Mouse (Mus musculus): ENCODE measurements around the gene Akt1. TPM values are rescaled to one million over a fixed set of nuclear protein-coding genes. Genes with fewer than 3 reads are reported as not detected.

Gene Akt1
- total and polyA plus RNA-seq, 3 experiments, result 66.6 to 144 (median 74.4) TPM

DNA sequence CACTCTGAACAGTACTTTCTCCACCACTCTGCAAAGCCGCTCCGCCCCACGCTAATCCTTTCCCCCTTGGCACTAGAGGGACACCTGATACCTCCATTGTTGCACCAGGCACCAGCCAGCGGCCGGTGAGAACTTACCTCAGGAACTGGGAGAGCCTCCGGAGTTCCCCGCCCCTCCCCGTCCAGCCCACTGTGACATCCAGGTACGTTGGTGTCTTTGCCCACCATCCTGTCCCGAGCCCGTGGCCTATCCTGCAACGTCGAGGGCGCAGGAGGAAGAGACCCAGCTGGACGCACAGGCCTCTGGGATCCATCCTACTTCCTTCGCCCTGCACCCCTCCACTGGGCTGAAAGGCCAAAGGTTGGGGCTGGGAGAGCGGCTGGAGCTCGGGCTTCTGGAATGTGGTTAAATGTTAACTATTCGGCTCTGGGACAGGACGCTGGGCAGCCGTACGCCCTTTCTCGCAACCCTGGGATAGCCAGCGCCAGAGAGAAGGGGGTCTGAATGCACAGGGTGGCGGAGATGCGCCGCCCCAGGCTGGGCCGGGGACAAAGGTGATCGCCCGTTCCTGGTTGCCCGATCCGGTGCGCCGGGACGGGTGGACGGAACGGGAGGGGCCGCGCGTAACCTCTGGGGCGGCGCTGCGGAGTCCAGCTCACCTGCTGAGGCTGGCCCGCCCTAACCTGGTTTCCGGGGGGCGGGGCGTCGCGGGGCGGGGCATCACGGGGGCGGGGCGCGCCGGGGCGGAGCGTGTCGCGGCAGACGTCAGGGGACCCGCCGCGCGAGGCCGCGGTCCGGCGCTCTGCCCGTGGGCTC, 46.9 kb upstream of the Akt1 start:
- Histone ChIP-seq H3K4me2 (ENCODE audit: insufficient read depth, low read depth, poor library complexity, severe bottlenecking) (peak overlapping the region; percentile 61; the same call in 1 of the 2 replicates), H3K36me3 (replicated peaks in 1 of 2; ENCODE audit: control insufficient read depth in 1 of 2, insufficient read depth in 1 of 2, low read length in 1 of 2) (no peaks in the 10 kb centered on the region), H3K4me3 (replicated peaks in 1 of 3; ENCODE audit: low read depth in 2 of 3, low read length in 2 of 3, poor library complexity in 1 of 3) (peak overlapping the region in 2 of 3 experiments; percentile 58 to 67), H3K27me3 (replicated peaks) (peaks cover 40% of the 10 kb centered on the region), H3K27ac (ENCODE audit: insufficient read depth, low read depth) (no peak overlapping the region), H3K4me1 (ENCODE audit: control insufficient read depth in 1 of 2, insufficient read depth in 2 of 2) (peaks cover 11 to 20% of the 10 kb centered on the region in 2 experiments), H3K9me3 (replicated peaks; ENCODE audit: low read length) (no peaks in the 10 kb centered on the region), H3K9ac (ENCODE audit: insufficient read depth, low read depth) (peak overlapping the region; percentile 32; the same call in 1 of the 2 replicates), H3K79me2 (replicated peaks; ENCODE audit: control insufficient read depth, extremely low read depth, insufficient read depth, poor library complexity, severe bottlenecking) (no peaks in the 10 kb centered on the region)
- TF ChIP-seq TCF12 (IDR thresholded peaks at IDR 0.05; ENCODE audit: low read depth, low read length), result 0 out of 2 replicates have a peak, but pooled peaks have one; percentile 8
- no peak for TF ChIP-seq KAT2A (IDR thresholded peaks at IDR 0.05; ENCODE audit: insufficient replicate concordance, low read length)
- TF ChIP-seq JUND (conservative IDR thresholded peaks at IDR 0.05; ENCODE audit: low read depth, low read length), result no peak
- 0 out of 2 replicates have a peak, but pooled peaks have one; percentile 28 for TF ChIP-seq ELF1 (IDR thresholded peaks at IDR 0.05; ENCODE audit: low read depth, low read length)
- dilution Hi-C loops (cut with MboI; ENCODE audit: extremely low pct_ligation_motif_present, extremely low pct_unique_long_range_greater_than_20kb, low sequenced_read_pairs), result no loop called here
- in situ Hi-C loops (cut with MboI; ENCODE audit: low pct_ligation_motif_present, low pct_unique_long_range_greater_than_20kb, low sequenced_read_pairs), result no loop called here
- DNase-seq (ENCODE audit: extremely low read depth), result no peak

DNA sequence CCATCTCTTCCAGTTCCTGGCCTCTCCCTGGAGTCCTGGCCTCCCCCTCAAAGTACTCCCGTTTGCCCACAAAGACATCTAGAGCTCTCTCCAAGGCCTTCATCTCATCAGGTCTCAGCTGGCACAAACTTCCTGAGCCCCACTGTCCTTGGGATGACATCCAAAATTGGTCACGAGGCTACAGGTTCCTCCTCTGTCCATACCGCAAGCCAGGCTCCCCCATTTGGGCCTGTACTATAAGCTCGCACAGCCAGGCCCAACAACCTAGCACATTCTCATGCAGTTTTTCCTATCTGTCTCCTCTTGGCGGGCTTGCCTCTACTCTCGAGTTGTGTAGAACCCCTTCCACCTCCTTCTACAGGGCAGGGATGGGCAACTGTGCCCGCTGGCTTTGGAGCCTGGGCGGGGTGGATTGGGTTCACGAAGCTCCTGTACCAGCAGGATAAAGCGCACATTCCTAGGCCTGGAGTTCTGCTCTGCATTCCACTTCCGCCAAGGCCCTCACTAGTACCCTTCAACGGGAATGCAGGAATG, 46.3 kb upstream of the Akt1 start:
- no peak overlapping the region for H3K27ac ChIP-seq (ENCODE audit: insufficient read depth, low read depth)
- in situ Hi-C loops (cut with MboI; ENCODE audit: low pct_ligation_motif_present, low pct_unique_long_range_greater_than_20kb, low sequenced_read_pairs) (no loop called here), dilution Hi-C loops (cut with MboI; ENCODE audit: extremely low pct_ligation_motif_present, extremely low pct_unique_long_range_greater_than_20kb, low sequenced_read_pairs) (no loop called here)
- no peaks in the 10 kb centered on the region for H3K9me3 ChIP-seq (replicated peaks; ENCODE audit: low read length)
- no peaks in the 10 kb centered on the region for H3K79me2 ChIP-seq (replicated peaks; ENCODE audit: control insufficient read depth, extremely low read depth, insufficient read depth, poor library complexity, severe bottlenecking)
- no peaks in the 10 kb centered on the region for H3K36me3 ChIP-seq (replicated peaks in 1 of 2; ENCODE audit: control insufficient read depth in 1 of 2, insufficient read depth in 1 of 2, low read length in 1 of 2)
- peaks cover 11 to 20% of the 10 kb centered on the region in 2 experiments for H3K4me1 ChIP-seq (ENCODE audit: control insufficient read depth in 1 of 2, insufficient read depth in 2 of 2)
- no peak for TF ChIP-seq PAX5 (IDR thresholded peaks at IDR 0.05; ENCODE audit: low read length)
- no peak for TF ChIP-seq NELFE (IDR thresholded peaks at IDR 0.05; ENCODE audit: low read depth, low read length)
- TF ChIP-seq MAX (IDR thresholded peaks at IDR 0.05; ENCODE audit: low read length), result no peak
- TF ChIP-seq NRF1 (IDR thresholded peaks at IDR 0.05; ENCODE audit: low read depth, low read length), result no peak
- TF ChIP-seq USF1 (IDR thresholded peaks at IDR 0.05; ENCODE audit: low read depth, low read length), result no peak
- no peak for DNase-seq (ENCODE audit: extremely low read depth)
- H3K4me3 ChIP-seq (replicated peaks in 1 of 3; ENCODE audit: low read depth in 2 of 3, low read length in 2 of 3, poor library complexity in 1 of 3), result no peak overlapping the region
- peaks cover 40% of the 10 kb centered on the region for H3K27me3 ChIP-seq (replicated peaks)
- H3K9ac ChIP-seq (ENCODE audit: insufficient read depth, low read depth), result no peak overlapping the region
- H3K4me2 ChIP-seq (ENCODE audit: insufficient read depth, low read depth, poor library complexity, severe bottlenecking), result no peak overlapping the region

DNA sequence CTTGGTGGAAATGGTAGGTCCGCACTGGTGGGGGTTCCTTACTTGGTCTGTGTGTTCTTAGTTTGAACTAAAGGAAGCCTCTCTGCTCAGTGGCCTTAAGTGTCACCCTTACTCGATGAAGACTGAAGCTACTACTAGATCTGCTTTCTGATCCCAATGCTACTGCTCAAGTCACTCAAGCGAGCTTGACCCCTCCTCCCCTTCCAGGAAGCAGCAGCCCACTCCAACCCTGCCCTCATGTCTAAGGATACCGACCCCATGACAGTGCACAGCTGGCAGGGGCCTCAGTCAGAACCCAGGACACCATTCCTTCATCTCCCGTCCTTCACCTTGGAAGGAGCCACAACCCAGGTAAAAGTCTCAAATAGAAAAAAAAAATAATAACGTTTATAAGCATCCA, 45.5 kb upstream of the Akt1 start, which contains the start of gene Cep170b:
TSS of gene Cep170b (plus strand) at position 240 of the 400 bp plus-strand sequence.
- no peak within 1 kb of the TSS for H3K27ac ChIP-seq (ENCODE audit: insufficient read depth, low read depth)
- in situ Hi-C loops (cut with MboI; ENCODE audit: low pct_ligation_motif_present, low pct_unique_long_range_greater_than_20kb, low sequenced_read_pairs), result no loop called here
- no peak within 1 kb of the TSS for H3K9ac ChIP-seq (ENCODE audit: insufficient read depth, low read depth)

More for the DNA sequence above, 45.5 kb upstream of the Akt1 start, which contains the start of gene Cep170b:
- no peaks in the 10 kb centered on the region for H3K79me2 ChIP-seq (replicated peaks; ENCODE audit: control insufficient read depth, extremely low read depth, insufficient read depth, poor library complexity, severe bottlenecking)
- H3K4me2 ChIP-seq (ENCODE audit: insufficient read depth, low read depth, poor library complexity, severe bottlenecking), result no peak within 1 kb of the TSS
- dilution Hi-C loops (cut with MboI; ENCODE audit: extremely low pct_ligation_motif_present, extremely low pct_unique_long_range_greater_than_20kb, low sequenced_read_pairs), result no loop called here
- no peak for DNase-seq (ENCODE audit: extremely low read depth)
- H3K27me3 ChIP-seq (replicated peaks), result peaks cover 42% of the 10 kb centered on the region
- H3K4me1 ChIP-seq (ENCODE audit: control insufficient read depth in 1 of 2, insufficient read depth in 2 of 2), result peaks cover 11 to 20% of the 10 kb centered on the region in 2 experiments
- no peaks in the 10 kb centered on the region for H3K36me3 ChIP-seq (replicated peaks in 1 of 2; ENCODE audit: control insufficient read depth in 1 of 2, insufficient read depth in 1 of 2, low read length in 1 of 2)
- no peak within 1 kb of the TSS for H3K4me3 ChIP-seq (replicated peaks in 1 of 3; ENCODE audit: low read depth in 2 of 3, low read length in 2 of 3, poor library complexity in 1 of 3)
- H3K9me3 ChIP-seq (replicated peaks; ENCODE audit: low read length), result no peaks in the 10 kb centered on the region
- TF ChIP-seq POLR2A (IDR thresholded peaks at IDR 0.05; ENCODE audit: low read depth, low read length), result no peak
- TF ChIP-seq MAZ (IDR thresholded peaks at IDR 0.05; ENCODE audit: low read depth, low read length), result no peak
- no peak for TF ChIP-seq ETS1 (conservative IDR thresholded peaks at IDR 0.05; ENCODE audit: low read depth, low read length)
- no peak for TF ChIP-seq RAD21 (IDR thresholded peaks at IDR 0.05; ENCODE audit: low read depth, low read length)
- TF ChIP-seq RCOR1 (conservative IDR thresholded peaks at IDR 0.05; ENCODE audit: low read depth, low read length), result no peak
- TF ChIP-seq USF1 (IDR thresholded peaks at IDR 0.05; ENCODE audit: low read depth, low read length), result no peak
- TF ChIP-seq E2F4 (IDR thresholded peaks at IDR 0.05; ENCODE audit: insufficient replicate concordance, low read depth, low read length), result no peak
- TF ChIP-seq JUND (conservative IDR thresholded peaks at IDR 0.05; ENCODE audit: low read depth, low read length), result no peak
- no peak for TF ChIP-seq ELF1 (IDR thresholded peaks at IDR 0.05; ENCODE audit: low read depth, low read length)
- TF ChIP-seq MXI1 (IDR thresholded peaks at IDR 0.05; ENCODE audit: low read depth, low read length), result no peak
- no peak for TF ChIP-seq HCFC1 (IDR thresholded peaks at IDR 0.05; ENCODE audit: low read depth, low read length)

Data from CH12.LX (cell line).